Mouse (Mus musculus) adrenal gland, postnatal 4 days (tissue): ENCODE results near the gene Abraxas1. TPM values are rescaled to one million over a fixed set of nuclear protein-coding genes. Genes with fewer than 3 reads are reported as not detected.

Source experiments
- DNase-seq, 2 experiments: peaks; one replicate each; pipeline ENCODE4 v3.0.0; 2021 to 2022; ENCODE audit warnings: low spot score in 2 of 2, mixed read lengths in 2 of 2
- long read RNA-seq, 2 experiments: library from polyadenylated mRNA; stranded (forward); transcript quantifications; one replicate each; pipeline ENCODE4 v2.0.0; 2021
- total RNA-seq, 2 experiments: library from RNA; stranded (reverse); gene quantifications; 2 replicates each; pipeline ENCODE4 v1.2.3; 2021

Abraxas1 gene
- total RNA-seq = 10 to 100 TPM; 23.4 to 24.7 TPM
- long read RNA-seq, experiment 1, transcript Abraxas1-209 (10 exons, 1,668 nt) = major isoform, 8 of 11 reads
- long read RNA-seq, experiment 1, partial matches to known transcripts = 1 of 11 reads
- long read RNA-seq, experiment 1, other reads (novel, unspliced or antisense) = 2 of 11 reads
- long read RNA-seq, experiment 2, transcript Abraxas1-209 (10 exons, 1,668 nt) = major isoform, 5 of 17 reads
- long read RNA-seq, experiment 2, partial matches to known transcripts = 0 of 17 reads
- long read RNA-seq, experiment 2, other reads (novel, unspliced or antisense) = 9 of 17 reads

- DNase-seq = peak; percentile 68 to 74
Measured at GRCm38 (mm10) chr5:100820483-100821184, at the start of gene Abraxas1. Gene Abraxas1, minus strand, starts transcription at chr5:100820965.

- DNase-seq = no peak
Measured at GRCm38 (mm10) chr5:100869197-100869895, 48.6 kb upstream of the Abraxas1 start.

- no peak for DNase-seq
Measured at GRCm38 (mm10) chr5:100866183-100866582, 45.4 kb upstream of the Abraxas1 start.

- no peak for DNase-seq
Measured at GRCm38 (mm10) chr5:100864438-100864837, 43.7 kb upstream of the Abraxas1 start.

- DNase-seq = no peak
Measured at GRCm38 (mm10) chr5:100863091-100863490, 42.3 kb upstream of the Abraxas1 start.

- no peak for DNase-seq
Measured at GRCm38 (mm10) chr5:100861811-100862210, 41.0 kb upstream of the Abraxas1 start.

GRCm38 (mm10) chr5:100861140-100861539 is 40.4 kb upstream of the Abraxas1 start:
- DNase-seq = no peak

GRCm38 (mm10) chr5:100860417-100861053 is 39.8 kb upstream of the Abraxas1 start:
- DNase-seq = peak in 1 of 2 experiments; percentile 9

GRCm38 (mm10) chr5:100856552-100856951 is 35.8 kb upstream of the Abraxas1 start:
- no peak for DNase-seq

- no peak for DNase-seq
Measured at GRCm38 (mm10) chr5:100853963-100854362, 33.2 kb upstream of the Abraxas1 start.

GRCm38 (mm10) chr5:100847143-100847542 is 26.4 kb upstream of the Abraxas1 start:
- no peak for DNase-seq

GRCm38 (mm10) chr5:100846599-100846920 is 25.8 kb upstream of the Abraxas1 start:
- DNase-seq = no peak

- peak; percentile 54 to 55 for DNase-seq
Measured at GRCm38 (mm10) chr5:100845848-100846598, 25.3 kb upstream of the Abraxas1 start.

GRCm38 (mm10) chr5:100845485-100845847 is 24.7 kb upstream of the Abraxas1 start, which contains the start of gene Gpat3:
Gene Gpat3, plus strand, starts transcription at chr5:100845713.
- no peak for DNase-seq

- no peak for DNase-seq
Measured at GRCm38 (mm10) chr5:100844485-100844884, 23.7 kb upstream of the Abraxas1 start.

GRCm38 (mm10) chr5:100837907-100838306 is 17.1 kb upstream of the Abraxas1 start:
- DNase-seq = no peak

- no peak for DNase-seq
Measured at GRCm38 (mm10) chr5:100835862-100836538, 15.2 kb upstream of the Abraxas1 start.

- no peak for DNase-seq
Measured at GRCm38 (mm10) chr5:100833841-100834240, 13.1 kb upstream of the Abraxas1 start.

- no peak for DNase-seq
Measured at GRCm38 (mm10) chr5:100832680-100833079, 11.9 kb upstream of the Abraxas1 start.

GRCm38 (mm10) chr5:100828701-100829100 is 7.9 kb upstream of the Abraxas1 start:
- DNase-seq = no peak
